Mouse (Mus musculus) hematopoietic stem cell, adult 5-6 weeks (primary cell): ENCODE measurements at regions not wholly inside any gene's neighbourhood (a gene's known extent, or its start where the extent isn't known, plus 50 kb on each side); places are given as distances from the start of the nearest gene placed in this dataset.
A peak's percentile ranks its signal among the peaks of the same experiment; 100 is the strongest.

Experiments used
- ATAC-seq, 2 experiments: fragments of 125-278 bp in 1 of 2; replicated peaks in 1 of 2; 2 replicates each; pipeline ENCODE4 v1.8.0; 2016 to 2017; ENCODE audit warnings: inconsistent platforms in 2 of 2, mild to moderate bottlenecking in 2 of 2, moderate number of reproducible peaks in 2 of 2, low read depth in 1 of 2, moderate TSS enrichment in 1 of 2; ENCODE audit not compliant: low FRiP score in 2 of 2, poor library complexity in 2 of 2, severe bottlenecking in 2 of 2, insufficient read depth in 1 of 2, low TSS enrichment in 1 of 2

GRCm38 (mm10) chr4:87422588-87422987, 192.3 kb upstream of the Slc24a2 start:
- no peak for ATAC-seq

DNA sequence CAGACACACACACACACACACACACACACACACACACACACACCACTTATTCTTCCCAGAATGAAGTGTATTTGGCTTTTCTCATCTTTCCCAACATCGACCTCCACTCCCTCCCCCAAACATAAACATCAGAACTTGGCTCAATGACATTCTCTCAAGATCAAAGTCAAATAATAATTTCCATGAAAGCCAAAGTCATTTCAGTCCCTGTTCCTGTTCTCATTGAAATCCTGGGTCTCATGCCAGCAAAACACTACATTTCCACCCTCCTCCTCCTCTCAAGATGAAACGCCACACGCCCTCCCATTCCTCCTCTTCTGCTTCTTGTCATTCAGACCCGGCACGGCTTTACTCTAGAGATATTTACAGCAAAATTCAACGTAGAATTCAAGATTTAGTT, 173.1 kb upstream of the Slc24a2 start:
- no peak for ATAC-seq

DNA sequence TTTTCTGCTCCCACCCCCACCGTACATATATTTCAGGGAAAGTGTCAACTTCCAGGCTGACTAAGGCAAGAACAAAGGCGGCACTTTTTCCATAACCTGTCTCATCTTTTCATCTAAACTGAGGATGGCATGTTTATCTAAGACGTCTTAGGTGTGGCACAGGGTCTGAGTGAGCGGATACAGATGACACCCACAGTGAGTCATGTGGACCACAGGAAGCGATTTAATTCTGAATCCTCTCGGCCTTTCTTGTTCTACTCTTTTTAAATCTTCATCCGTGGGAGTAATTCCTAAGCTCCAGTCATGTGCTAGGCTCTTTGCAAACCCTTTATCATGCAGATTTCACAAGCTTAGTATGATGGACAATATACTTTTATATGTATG, 171.9 kb upstream of the Slc24a2 start:
- no peak for ATAC-seq

- peak; percentile 60 to 75; a peak in 3 of 4 replicates for ATAC-seq
Measured at GRCm38 (mm10) chr4:87401316-87402172, 171.3 kb upstream of the Slc24a2 start.

GRCm38 (mm10) chr4:87386835-87387234, 156.6 kb upstream of the Slc24a2 start:
- ATAC-seq, result no peak

DNA sequence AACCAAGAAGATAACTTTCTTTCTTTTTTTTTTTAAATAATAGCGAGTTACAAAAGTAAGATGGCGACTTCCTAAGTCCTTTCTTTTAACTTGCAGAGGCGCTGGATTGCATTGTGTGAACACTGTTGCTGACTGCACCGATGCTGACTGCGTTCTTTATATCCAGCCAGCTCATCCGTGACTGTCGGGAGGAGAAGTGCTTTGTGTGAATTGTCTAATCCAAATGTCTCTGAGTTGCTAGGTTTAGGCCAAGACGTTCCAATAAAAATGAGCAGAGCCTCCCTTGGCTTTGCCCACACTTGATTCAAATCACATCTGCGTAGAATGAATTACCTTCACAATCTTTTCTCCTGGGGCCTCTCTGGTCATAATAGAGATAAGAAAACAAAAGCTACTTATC, 156.0 kb upstream of the Slc24a2 start:
- ATAC-seq, result no peak

DNA sequence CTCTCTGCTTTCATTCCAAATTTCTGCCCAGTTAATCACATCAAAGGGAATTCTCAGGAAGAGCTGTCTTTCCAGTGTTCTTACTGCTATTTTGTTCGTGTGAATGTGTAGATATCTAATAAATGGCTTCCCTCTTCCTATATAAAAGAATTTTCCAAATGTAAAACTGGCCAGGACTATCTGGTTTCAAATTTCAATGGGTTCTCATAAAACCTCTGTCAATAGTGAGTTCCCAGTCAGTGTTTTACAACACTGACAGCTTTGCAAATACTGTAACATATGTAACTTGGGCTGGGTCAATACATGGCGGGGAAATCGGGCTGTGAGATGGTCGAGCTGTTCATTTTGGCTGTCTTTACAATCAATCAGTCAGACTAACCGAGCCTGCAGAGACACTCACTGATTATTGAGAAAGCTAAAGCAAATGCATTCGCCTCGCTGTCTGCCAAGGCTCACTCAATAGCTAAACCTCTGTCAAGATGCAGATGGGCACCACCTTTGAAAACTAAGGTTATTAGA, 155.0 kb upstream of the Slc24a2 start:
- ATAC-seq, result no peak

DNA sequence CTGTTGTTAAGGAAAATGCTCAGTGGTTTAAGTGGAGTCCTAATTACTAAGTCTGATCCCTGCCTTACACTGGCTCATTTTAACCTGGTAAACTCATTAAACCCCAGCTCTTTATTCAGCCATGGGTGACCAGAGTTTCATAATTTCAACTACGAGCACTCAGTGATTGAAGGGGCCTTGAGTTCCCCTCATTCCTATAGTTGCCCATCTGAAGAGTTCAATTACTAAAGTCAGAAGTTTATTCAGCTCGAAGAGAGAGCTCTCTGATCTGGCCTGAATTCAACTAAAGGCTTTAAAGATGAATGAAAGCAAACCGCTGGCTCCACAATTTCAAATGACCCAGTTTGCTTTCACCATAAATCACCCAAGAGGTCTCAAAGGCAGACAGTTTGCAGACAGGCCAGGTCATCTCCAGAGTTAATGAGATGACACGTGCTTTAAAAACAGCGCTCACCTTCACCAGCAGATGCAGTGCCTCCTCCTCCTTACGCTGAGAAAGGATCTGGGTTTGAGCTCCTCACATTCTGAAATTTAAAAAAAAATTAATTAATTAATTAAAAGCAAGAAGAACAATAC, 154.3 kb upstream of the Slc24a2 start:
- no peak for ATAC-seq

DNA sequence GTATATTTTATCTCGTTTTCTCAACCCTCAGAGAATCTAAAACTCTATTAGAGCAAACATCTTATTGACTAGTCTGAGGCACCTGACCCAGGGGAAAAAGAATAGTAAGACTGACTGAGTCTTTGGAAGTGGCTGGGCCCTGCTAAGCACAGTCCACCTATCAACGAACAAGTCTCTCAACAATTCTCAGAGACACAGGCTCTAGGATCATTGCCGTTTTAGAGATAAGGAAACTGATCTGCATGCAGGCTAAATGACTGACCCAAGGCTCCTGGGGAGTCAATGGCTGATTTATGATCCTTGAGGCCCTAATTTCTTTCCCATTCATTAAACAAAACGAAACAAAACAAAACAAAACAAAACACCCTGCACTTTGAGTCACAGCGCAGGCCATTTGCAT, 150.4 kb upstream of the Slc24a2 start:
- ATAC-seq, result no peak

DNA sequence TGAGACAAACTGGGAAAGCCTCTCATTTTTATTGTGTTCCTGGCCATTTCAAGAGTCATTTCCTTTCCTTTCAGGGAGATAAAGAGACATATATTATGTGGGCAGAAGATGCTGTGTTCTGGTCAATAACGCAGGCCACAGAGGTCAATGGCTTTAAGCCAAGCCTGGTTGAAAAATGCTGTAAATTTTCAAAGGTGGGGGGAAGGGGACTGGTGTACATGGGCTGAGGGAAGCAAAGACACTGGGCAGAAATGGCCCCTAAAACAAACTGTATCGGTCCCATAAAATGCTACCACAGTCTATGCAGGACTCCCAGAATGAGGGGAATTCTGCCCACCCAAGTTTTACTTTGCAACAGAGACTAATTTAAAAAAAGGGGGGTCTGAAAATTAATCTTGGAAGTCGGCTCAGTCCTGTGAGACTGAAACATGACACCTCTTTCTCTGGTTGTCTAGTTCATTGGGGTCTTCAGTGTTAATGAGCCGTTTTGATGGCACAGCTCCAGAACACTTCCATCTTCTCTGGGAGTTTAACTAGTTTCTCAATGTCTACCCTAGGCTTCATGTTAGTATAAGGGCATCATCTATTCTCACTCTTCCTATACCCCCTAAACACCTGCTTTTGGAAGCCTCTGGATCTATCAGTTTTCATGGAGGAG, 149.4 kb upstream of the Slc24a2 start:
- no peak for ATAC-seq

DNA sequence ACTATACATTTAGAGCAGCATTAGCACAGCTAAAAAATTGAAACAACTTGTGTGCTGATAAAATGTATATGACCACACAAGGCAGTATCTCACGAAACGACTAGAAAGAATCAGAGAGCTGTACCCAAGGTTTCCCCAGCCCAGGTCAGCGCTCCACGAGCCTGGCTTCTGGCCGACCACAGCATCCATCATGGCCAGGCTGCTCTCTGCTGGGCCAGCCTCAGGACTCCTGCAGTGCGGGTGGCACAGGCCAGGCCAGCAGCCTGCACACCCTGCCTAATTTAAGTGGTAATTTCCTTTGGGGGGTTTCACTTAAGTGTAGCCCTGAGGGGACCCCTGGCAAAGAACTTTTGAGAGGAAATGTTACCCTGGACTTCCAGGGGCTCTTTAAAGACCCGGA, 141.7 kb upstream of the Slc24a2 start:
- ATAC-seq, result no peak

GRCm38 (mm10) chr4:87369626-87370234, 139.5 kb upstream of the Slc24a2 start:
- ATAC-seq, result no peak

- ATAC-seq, result peak; percentile 80 to 86
Measured at GRCm38 (mm10) chr4:87368413-87369160, 138.3 kb upstream of the Slc24a2 start.

- peak; percentile 91 to 94 for ATAC-seq
Measured at GRCm38 (mm10) chr4:87367732-87368412, 137.6 kb upstream of the Slc24a2 start.

DNA sequence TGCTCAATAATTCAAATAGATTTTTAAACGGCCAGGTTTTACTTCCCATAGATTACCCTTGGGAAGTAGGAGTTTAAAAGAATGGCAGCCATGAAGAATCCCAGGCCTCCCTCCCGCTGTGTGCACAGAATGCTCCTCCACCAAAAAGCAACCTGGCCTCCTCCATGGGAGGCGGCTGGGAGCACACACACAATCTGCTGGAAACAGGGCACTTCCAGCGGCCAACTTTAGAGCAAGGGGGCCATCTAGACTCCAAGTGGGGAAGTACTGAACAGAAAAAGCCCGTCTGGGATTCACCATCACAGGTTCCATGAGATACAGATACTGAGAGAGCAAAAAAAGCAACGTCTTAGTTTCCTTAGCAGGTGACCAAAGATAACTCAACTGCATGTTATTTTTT, 131.9 kb upstream of the Slc24a2 start:
- ATAC-seq, result no peak

GRCm38 (mm10) chr4:87359483-87359882, 129.2 kb upstream of the Slc24a2 start:
- peak; percentile 32 to 71; a peak in 2 of 4 replicates for ATAC-seq

GRCm38 (mm10) chr4:87359004-87359403, 128.7 kb upstream of the Slc24a2 start:
- no peak for ATAC-seq
